Mouse (Mus musculus) heart, adult 2 months (tissue): Measurements from ENCODE around the gene Cog5. TPM values are rescaled to one million over a fixed set of nuclear protein-coding genes. Genes with fewer than 3 reads are reported as not detected.
A peak's percentile ranks its signal among the peaks of the same experiment; 100 is the strongest.

Experiments used
- DNase-seq, 2 experiments: peaks; one replicate each; pipeline ENCODE4 v3.0.0; 2021
- H3K27ac ChIP-seq: fragments of 200-600 bp; 2 replicates; pipeline ENCODE4 v1.8.1; 2022
- H3K27me3 ChIP-seq: fragments of 200-500 bp; 2 replicates; pipeline ENCODE4 v1.6.1; 2012; ENCODE audit warnings: mild to moderate bottlenecking, low read length, inconsistent platforms, mixed read lengths; ENCODE audit not compliant: control insufficient read depth, insufficient read depth
- H3K36me3 ChIP-seq: fragments of 200-500 bp; 2 replicates; pipeline ENCODE4 v1.6.1; 2012; ENCODE audit warnings: low read length, inconsistent platforms; ENCODE audit not compliant: control insufficient read depth, insufficient read depth
- H3K4me1 ChIP-seq: fragments of 200-500 bp; 2 replicates; pipeline ENCODE4 v1.6.1; 2011; ENCODE audit warnings: low read length; ENCODE audit not compliant: control insufficient read depth, insufficient read depth
- H3K4me3 ChIP-seq: fragments of 200-600 bp; 2 replicates; pipeline ENCODE4 v1.8.1; 2022
- H3K79me2 ChIP-seq: fragments of 200-500 bp; replicated peaks from 2 replicates; pipeline ENCODE4 v1.6.1; 2012; ENCODE audit warnings: mild to moderate bottlenecking, inconsistent platforms, low read length, moderate library complexity, mixed read lengths; ENCODE audit not compliant: control insufficient read depth, insufficient read depth
- H3K9ac ChIP-seq: fragments of 200-500 bp; 2 replicates; pipeline ENCODE4 v1.6.1; 2012; ENCODE audit warnings: low read depth, mild to moderate bottlenecking, control low read depth, inconsistent platforms, low read length, mixed read lengths
- CTCF ChIP-seq: fragments of 200-600 bp; IDR thresholded peaks from 2 replicates; pipeline ENCODE4 v1.8.1; 2022; ENCODE audit warnings: antibody characterized with exemption, mild to moderate bottlenecking, moderate library complexity
- EP300 ChIP-seq: fragments of 200-500 bp; IDR thresholded peaks from 2 replicates; pipeline ENCODE4 v1.6.1; 2011; ENCODE audit warnings: low read depth, low read length, control low read depth; ENCODE audit not compliant: insufficient read depth
- POLR2A ChIP-seq: fragments of 200-500 bp; IDR thresholded peaks from 2 replicates; pipeline ENCODE4 v1.6.1; 2011; ENCODE audit warnings: mild to moderate bottlenecking, low read depth, low read length, control low read depth; ENCODE audit not compliant: insufficient read depth
- WGBS: fragments of 180-500 bp; shearing (Covaris S2); methylation state at CpG from one replicate; pipeline ENCODE4 v1.1.7; 2018; 5-methylcytosine and 5-hydroxymethylcytosine counted together
- intact Hi-C: fragments of 180-260 bp; cut with DNase I; formaldehyde crosslinking; loops from one replicate; pipeline ENCODE4 v1.15.1; 2025
- polyA plus RNA-seq: library from polyadenylated mRNA; depleted of rRNA; stranded (reverse); fragments of >200 nt; gene quantifications from 2 replicates; pipeline ENCODE4 v1.2.3, GENCODE M21; 2012
- total RNA-seq, 2 experiments: library from RNA; stranded (reverse); gene quantifications; 2 replicates each; pipeline ENCODE4 v1.2.3; 2021

Cog5 gene
- total and polyA plus RNA-seq, 3 experiments = 24.7 to 58.3 (median 55.8) TPM

GRCm38 (mm10) chr12:31819096-31819495, 164.4 kb downstream of the Cog5 start:
- intact Hi-C loops = no loop called here
- H3K27me3 ChIP-seq = no peaks in the 10 kb centered on the region
- H3K4me3 ChIP-seq = no peak overlapping the region
- no peak overlapping the region for H3K27ac ChIP-seq
- TF ChIP-seq CTCF (no peak), POLR2A (no peak), EP300 (no peak)
- H3K4me1 ChIP-seq = no peaks in the 10 kb centered on the region; the same call in 1 of the 2 replicates
- DNase-seq = no peak
- no peak overlapping the region for H3K9ac ChIP-seq
- peaks cover 5% of the 10 kb centered on the region for H3K36me3 ChIP-seq
- no peaks in the 10 kb centered on the region for H3K79me2 ChIP-seq

- no peak for TF ChIP-seq POLR2A
- TF ChIP-seq EP300 = no peak
- no peak for TF ChIP-seq CTCF
- Histone ChIP-seq H3K27ac (no peak overlapping the region), H3K4me3 (no peak overlapping the region), H3K36me3 (peaks cover 5% of the 10 kb centered on the region), H3K9ac (no peak overlapping the region), H3K27me3 (no peaks in the 10 kb centered on the region), H3K79me2 (no peaks in the 10 kb centered on the region), H3K4me1 (no peaks in the 10 kb centered on the region; the same call in 1 of the 2 replicates)
- no peak for DNase-seq
- 92% methylated on average over 7 of the region's 7 CpGs for WGBS
- intact Hi-C loops = no loop called here
Observed at GRCm38 (mm10) chr12:31819520-31819919, 164.9 kb downstream of the Cog5 start.

- Histone ChIP-seq H3K79me2 (no peaks in the 10 kb centered on the region), H3K27me3 (no peaks in the 10 kb centered on the region), H3K36me3 (peaks cover 7% of the 10 kb centered on the region), H3K4me3 (no peak overlapping the region), H3K9ac (no peak overlapping the region), H3K27ac (no peak overlapping the region), H3K4me1 (peaks cover 3% of the 10 kb centered on the region)
- TF ChIP-seq CTCF = no peak
- TF ChIP-seq EP300 = no peak
- no peak for TF ChIP-seq POLR2A
- intact Hi-C loops = no loop called here
- DNase-seq = no peak
- WGBS = 90% methylated on average over 3 of the region's 3 CpGs
Observed at GRCm38 (mm10) chr12:31823671-31824070, 169.0 kb downstream of the Cog5 start.

- no peaks in the 10 kb centered on the region for H3K79me2 ChIP-seq
- H3K4me3 ChIP-seq = no peak overlapping the region
- peaks cover 7% of the 10 kb centered on the region for H3K36me3 ChIP-seq
- peaks cover 3% of the 10 kb centered on the region for H3K4me1 ChIP-seq
- no peak for TF ChIP-seq EP300
- TF ChIP-seq CTCF = no peak
- TF ChIP-seq POLR2A = no peak
- no peak overlapping the region for H3K27ac ChIP-seq
- H3K9ac ChIP-seq = no peak overlapping the region
- H3K27me3 ChIP-seq = no peaks in the 10 kb centered on the region
- intact Hi-C loops = no loop called here
- 35% methylated on average over 5 of the region's 5 CpGs for WGBS
- DNase-seq = no peak
Observed at GRCm38 (mm10) chr12:31824831-31825230, 170.2 kb downstream of the Cog5 start.

GRCm38 (mm10) chr12:31825821-31826220, 171.2 kb downstream of the Cog5 start:
- H3K27me3 ChIP-seq = no peaks in the 10 kb centered on the region
- 53% methylated on average over 10 of the region's 10 CpGs for WGBS
- H3K4me3 ChIP-seq = no peak overlapping the region
- peaks cover 3% of the 10 kb centered on the region for H3K4me1 ChIP-seq
- peaks cover 7% of the 10 kb centered on the region for H3K36me3 ChIP-seq
- DNase-seq = peak; percentile 9 to 29
- no peaks in the 10 kb centered on the region for H3K79me2 ChIP-seq
- intact Hi-C loops = no loop called here
- TF ChIP-seq POLR2A = no peak
- no peak for TF ChIP-seq EP300
- no peak for TF ChIP-seq CTCF
- no peak overlapping the region for H3K9ac ChIP-seq
- H3K27ac ChIP-seq = no peak overlapping the region

- Histone ChIP-seq H3K4me3 (no peak overlapping the region), H3K4me1 (peaks cover 3% of the 10 kb centered on the region), H3K9ac (no peak overlapping the region), H3K36me3 (peaks cover 7% of the 10 kb centered on the region), H3K27me3 (no peaks in the 10 kb centered on the region), H3K27ac (no peak overlapping the region), H3K79me2 (no peaks in the 10 kb centered on the region)
- no peak for TF ChIP-seq POLR2A
- TF ChIP-seq CTCF = no peak
- TF ChIP-seq EP300 = no peak
- DNase-seq = no peak
- 76% methylated on average over 2 of the region's 2 CpGs for WGBS
- intact Hi-C loops = no loop called here
Observed at GRCm38 (mm10) chr12:31826476-31826875, 171.8 kb downstream of the Cog5 start.
